Mouse (Mus musculus) kidney, adult 2 months (tissue): ENCODE measurements around the gene Kiss1r. TPM values are rescaled to one million over a fixed set of nuclear protein-coding genes. Genes with fewer than 3 reads are reported as not detected.
A peak's percentile ranks its signal among the peaks of the same experiment; 100 is the strongest.

Experiments used
- DNase-seq: peaks from one replicate; pipeline ENCODE4 v3.0.0; 2021
- H3K27ac ChIP-seq: fragments of 200-500 bp; 2 replicates; pipeline ENCODE4 v1.5.1; 2012; ENCODE audit warnings: low read depth, low read length, control low read depth, inconsistent platforms; ENCODE audit not compliant: insufficient read depth
- H3K27me3 ChIP-seq: fragments of 200-500 bp; replicated peaks from 2 replicates; pipeline ENCODE4 v1.6.1; 2012; ENCODE audit warnings: mild to moderate bottlenecking, moderate library complexity, low read length, inconsistent platforms; ENCODE audit not compliant: control insufficient read depth, insufficient read depth
- H3K36me3 ChIP-seq: fragments of 200-500 bp; 2 replicates; pipeline ENCODE4 v1.6.1; 2012; ENCODE audit warnings: mild to moderate bottlenecking, moderate library complexity, low read length, inconsistent platforms; ENCODE audit not compliant: control insufficient read depth, insufficient read depth
- H3K4me1 ChIP-seq: fragments of 200-500 bp; 2 replicates; pipeline ENCODE4 v1.6.1; 2011; ENCODE audit warnings: low read length; ENCODE audit not compliant: control insufficient read depth, insufficient read depth
- H3K4me3 ChIP-seq: fragments of 200-500 bp; 2 replicates; pipeline ENCODE4 v1.5.1; 2011; ENCODE audit warnings: mild to moderate bottlenecking, low read depth, low read length, control low read depth; ENCODE audit not compliant: insufficient read depth
- CTCF ChIP-seq: fragments of 200-500 bp; conservative IDR thresholded peaks from 2 replicates; pipeline ENCODE4 v1.5.1; 2011; ENCODE audit warnings: low read depth, mild to moderate bottlenecking, control low read depth, low read length, moderate library complexity, mixed read lengths; ENCODE audit not compliant: insufficient read depth, insufficient read length
- POLR2A ChIP-seq: fragments of 200-500 bp; IDR thresholded peaks from one replicate; pipeline ENCODE4 v1.6.1; 2011; ENCODE audit warnings: low read depth, low read length, control low read depth
- WGBS: fragments of 180-500 bp; shearing (Covaris S2); methylation state at CpG from one replicate; pipeline ENCODE4 v1.1.7; 2018; 5-methylcytosine and 5-hydroxymethylcytosine counted together
- polyA plus RNA-seq: library from polyadenylated mRNA; depleted of rRNA; stranded (reverse); fragments of >200 nt; gene quantifications from 2 replicates; pipeline ENCODE4 v1.2.3, GENCODE M21; 2012

The Kiss1r gene
- polyA plus RNA-seq, 1 experiment: 5.6 TPM

DNA sequence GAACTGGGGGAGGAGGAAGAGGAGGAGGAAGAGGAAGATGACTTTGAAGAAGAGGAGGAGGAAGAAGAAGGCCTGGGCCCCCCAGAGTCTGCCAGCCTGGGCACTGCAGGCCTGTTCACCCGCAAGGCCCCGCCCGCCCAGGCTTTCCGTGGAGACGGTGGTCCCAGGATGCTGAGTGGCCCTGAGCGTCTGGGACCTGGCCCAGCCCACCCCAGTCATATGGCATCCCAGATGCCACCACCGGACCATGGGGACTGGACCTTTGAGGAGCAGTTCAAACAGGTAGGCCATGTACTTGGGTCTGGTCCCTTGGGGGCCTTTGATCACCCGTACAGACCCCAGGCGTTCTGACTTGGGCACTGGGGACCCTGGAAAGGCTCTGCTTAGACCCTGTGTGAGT lies 15.0 kb downstream of the Kiss1r start:
- WGBS: 90% methylated on average over 9 of the region's 9 CpGs
- Histone ChIP-seq H3K27me3 (no peaks in the 10 kb centered on the region), H3K4me1 (peaks cover 32% of the 10 kb centered on the region), H3K4me3 (no peak overlapping the region), H3K36me3 (no peaks in the 10 kb centered on the region), H3K27ac (no peak overlapping the region)
- no peak for DNase-seq
- TF ChIP-seq POLR2A: no peak
- no peak for TF ChIP-seq CTCF

DNA sequence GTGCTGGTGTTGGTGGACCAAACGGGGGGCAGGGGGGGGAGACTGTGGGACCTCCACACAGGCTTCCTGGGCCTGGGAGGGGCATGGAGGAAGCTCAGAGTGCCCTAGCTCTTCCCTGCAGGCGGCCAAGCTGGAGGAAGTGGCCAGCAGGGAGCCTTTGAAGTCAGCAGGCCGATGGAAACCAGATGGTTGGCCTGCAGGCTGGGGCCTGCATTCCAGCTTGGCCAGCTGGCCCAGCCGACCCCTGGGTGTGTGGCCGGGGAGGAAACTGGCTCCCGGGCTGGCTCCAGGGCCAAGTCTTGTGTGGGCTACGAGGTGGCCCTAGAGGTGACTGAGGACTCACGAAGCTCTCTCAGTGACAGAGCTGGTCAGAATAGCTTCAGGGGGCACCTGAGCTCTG lies 16.0 kb downstream of the Kiss1r start:
- Histone ChIP-seq H3K4me1 (peaks cover 40% of the 10 kb centered on the region), H3K27ac (no peak overlapping the region), H3K36me3 (no peaks in the 10 kb centered on the region), H3K4me3 (no peak overlapping the region), H3K27me3 (no peaks in the 10 kb centered on the region)
- no peak for TF ChIP-seq CTCF
- no peak for TF ChIP-seq POLR2A
- peak; percentile 73 for DNase-seq
- WGBS: 25% methylated on average over 8 of the region's 8 CpGs

DNA sequence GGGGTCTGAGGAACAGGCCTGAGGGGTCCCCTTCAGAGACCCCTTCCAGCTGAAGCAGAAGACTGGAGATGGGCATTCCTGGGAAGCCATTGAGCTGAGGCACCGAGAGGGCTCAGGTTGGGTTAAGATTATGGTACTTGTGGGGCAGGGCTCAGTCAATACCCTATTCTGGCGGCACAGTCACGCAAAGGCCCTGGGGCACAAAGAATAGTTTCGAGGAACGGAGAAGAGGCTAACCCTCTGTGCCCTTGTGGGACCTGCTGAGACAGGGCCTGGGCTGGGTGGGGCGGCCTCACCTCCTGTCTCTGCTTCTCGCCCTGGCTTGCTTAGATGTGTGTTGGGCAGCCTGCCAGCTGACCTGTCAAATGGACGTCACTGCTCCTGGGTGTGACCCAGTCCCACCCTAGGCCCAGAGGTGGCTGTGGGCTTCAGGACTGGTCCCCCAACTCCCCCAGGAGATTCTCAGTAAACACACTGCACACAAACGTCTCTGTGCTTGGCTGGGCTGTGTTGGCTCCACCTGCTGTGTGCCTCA lies 16.4 kb downstream of the Kiss1r start:
- Histone ChIP-seq H3K4me1 (peaks cover 44% of the 10 kb centered on the region), H3K4me3 (no peak overlapping the region), H3K27me3 (no peaks in the 10 kb centered on the region), H3K36me3 (no peaks in the 10 kb centered on the region), H3K27ac (no peak overlapping the region)
- 51% methylated on average over 9 of the region's 9 CpGs for WGBS
- TF ChIP-seq CTCF (no peak), POLR2A (no peak)
- peak; percentile 46 for DNase-seq

DNA sequence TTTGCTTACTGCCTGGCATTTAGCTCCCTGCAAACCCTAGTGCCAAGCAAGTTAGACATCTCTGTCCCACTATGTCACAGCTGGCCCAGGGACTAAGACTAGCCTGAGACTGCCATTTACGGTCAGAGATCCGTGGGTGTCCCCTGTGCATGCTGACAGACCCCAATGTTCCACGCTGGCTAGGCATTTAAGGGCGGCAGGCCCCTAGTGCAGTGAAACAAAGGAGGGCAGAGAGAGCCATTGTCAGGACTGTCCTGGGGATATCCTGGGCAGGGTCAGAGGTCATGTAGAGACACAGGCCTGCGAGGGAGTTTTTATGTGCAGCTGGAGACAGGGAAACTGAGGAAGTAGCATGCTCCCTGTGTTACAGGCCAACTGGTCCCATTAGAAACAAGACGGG lies 17.1 kb downstream of the Kiss1r start:
- Histone ChIP-seq H3K4me1 (peaks cover 46% of the 10 kb centered on the region), H3K27ac (peak overlapping the region; percentile 18; the same call in 1 of the 2 replicates), H3K4me3 (no peak overlapping the region), H3K27me3 (no peaks in the 10 kb centered on the region), H3K36me3 (no peaks in the 10 kb centered on the region)
- DNase-seq: no peak
- TF ChIP-seq POLR2A (no peak), CTCF (no peak)
- 47% methylated on average over 6 of the region's 6 CpGs for WGBS

DNA sequence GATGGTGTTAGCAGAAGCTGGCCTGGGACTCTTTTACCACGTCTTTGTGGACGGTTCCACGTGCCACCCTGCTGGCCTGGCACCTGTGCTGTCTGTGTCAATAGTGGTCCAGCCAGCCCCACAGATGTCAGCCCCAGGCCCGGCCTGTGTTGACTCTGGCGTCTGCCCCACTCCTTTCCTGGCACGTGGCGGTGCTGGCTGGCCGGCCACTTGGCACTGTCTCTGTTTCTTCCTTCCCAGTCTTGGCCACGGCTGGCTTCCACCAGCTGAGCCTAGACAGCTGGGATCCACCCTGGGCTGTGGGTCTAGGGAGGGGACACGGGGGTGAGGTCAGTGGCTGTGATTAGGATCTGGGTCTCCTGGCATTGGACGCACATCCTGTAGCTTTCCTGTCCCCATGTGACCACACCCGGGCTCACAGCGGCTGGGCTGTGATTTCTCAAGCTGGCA lies 17.5 kb downstream of the Kiss1r start:
- Histone ChIP-seq H3K27me3 (no peaks in the 10 kb centered on the region), H3K36me3 (no peaks in the 10 kb centered on the region), H3K4me1 (peaks cover 51% of the 10 kb centered on the region), H3K4me3 (no peak overlapping the region), H3K27ac (peak overlapping the region; percentile 18; the same call in 1 of the 2 replicates)
- peak; percentile 96 for DNase-seq
- TF ChIP-seq CTCF: no peak
- no peak for TF ChIP-seq POLR2A
- WGBS: 14% methylated on average over 13 of the region's 13 CpGs

DNA sequence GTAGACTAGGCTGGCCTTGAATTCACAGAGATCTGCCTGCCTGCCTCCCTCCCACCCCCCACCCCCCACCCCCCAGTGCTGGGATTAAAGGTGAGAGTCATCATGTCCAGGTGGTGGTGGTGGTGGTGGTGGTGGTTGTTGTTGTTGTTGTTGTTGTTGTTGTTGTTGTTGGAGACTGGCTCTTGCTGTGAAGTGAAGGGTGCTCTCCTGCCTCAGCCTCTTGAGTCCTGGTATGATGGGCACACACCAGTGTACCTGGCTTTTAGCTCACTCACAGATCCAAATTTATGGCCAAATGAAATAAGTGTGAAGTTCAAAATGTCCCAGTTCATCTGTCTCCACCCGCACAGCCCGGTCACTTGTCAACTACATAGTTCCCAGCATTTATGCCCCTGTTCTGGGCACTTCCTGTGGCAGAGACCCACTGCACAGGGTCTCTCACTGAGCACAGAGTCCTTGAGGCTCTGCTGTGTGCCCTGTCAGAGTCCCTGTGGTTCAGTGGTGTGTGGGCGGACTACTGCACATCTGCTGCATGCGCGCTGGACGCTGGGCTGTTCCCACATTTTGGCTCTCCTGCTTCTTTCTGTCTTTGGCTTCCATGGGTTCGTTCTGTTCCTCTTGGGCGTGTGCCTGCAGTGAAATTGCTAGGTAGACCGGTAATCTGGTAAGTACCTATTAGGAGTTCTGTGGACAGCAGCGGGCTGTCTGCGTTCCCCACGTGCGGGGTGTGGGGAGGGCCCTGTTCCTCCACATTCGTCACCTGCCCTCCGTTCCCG lies 18.2 kb downstream of the Kiss1r start:
- H3K4me1 ChIP-seq: peaks cover 56% of the 10 kb centered on the region
- H3K27ac ChIP-seq: no peak overlapping the region
- no peak for TF ChIP-seq POLR2A
- TF ChIP-seq CTCF: no peak
- no peak for DNase-seq
- H3K4me3 ChIP-seq: no peak overlapping the region
- H3K36me3 ChIP-seq: no peaks in the 10 kb centered on the region
- 81% methylated on average over 16 of the region's 16 CpGs for WGBS
- H3K27me3 ChIP-seq: no peaks in the 10 kb centered on the region

DNA sequence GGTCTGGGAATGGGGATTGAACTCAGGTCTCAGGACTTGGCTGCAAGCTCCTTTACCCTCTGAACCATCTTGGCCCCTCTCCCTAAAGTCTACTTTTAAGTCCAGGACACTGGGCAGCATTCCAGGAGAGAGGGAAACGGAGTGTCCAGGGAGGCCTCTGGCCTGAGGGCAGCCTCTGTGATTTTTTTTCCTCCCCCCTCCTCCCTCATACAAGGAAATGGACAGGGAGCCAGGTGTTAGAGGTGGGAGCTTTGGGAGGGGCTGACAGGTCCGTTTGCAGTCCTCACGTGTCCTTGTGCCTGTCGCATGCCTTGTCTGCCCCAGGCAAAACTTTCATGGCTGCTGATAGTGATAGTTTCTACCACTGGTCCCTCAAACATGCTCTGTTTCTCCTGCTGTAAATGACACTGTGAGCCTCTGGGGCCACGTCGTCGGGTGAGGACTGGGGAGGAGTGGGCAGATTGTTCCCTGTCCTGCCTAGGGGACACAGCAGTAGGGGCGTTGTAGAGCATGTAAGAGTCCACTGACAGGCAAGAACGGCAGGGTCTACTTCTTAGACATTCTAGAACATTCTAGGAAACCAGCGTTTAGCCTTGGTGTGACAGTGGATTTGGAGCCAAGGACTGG lies 19.6 kb downstream of the Kiss1r start:
- no peak for TF ChIP-seq POLR2A
- TF ChIP-seq CTCF: no peak
- H3K4me1 ChIP-seq: peaks cover 62% of the 10 kb centered on the region
- 8% methylated on average over 10 of the region's 10 CpGs for WGBS
- H3K27me3 ChIP-seq: no peaks in the 10 kb centered on the region
- no peak overlapping the region for H3K4me3 ChIP-seq
- peak overlapping the region; percentile 76 for H3K27ac ChIP-seq
- H3K36me3 ChIP-seq: no peaks in the 10 kb centered on the region
- peak; percentile 91 for DNase-seq
